Mouse (Mus musculus): ENCODE measurements around the gene Cage1.

The Cage1 gene

DNA sequence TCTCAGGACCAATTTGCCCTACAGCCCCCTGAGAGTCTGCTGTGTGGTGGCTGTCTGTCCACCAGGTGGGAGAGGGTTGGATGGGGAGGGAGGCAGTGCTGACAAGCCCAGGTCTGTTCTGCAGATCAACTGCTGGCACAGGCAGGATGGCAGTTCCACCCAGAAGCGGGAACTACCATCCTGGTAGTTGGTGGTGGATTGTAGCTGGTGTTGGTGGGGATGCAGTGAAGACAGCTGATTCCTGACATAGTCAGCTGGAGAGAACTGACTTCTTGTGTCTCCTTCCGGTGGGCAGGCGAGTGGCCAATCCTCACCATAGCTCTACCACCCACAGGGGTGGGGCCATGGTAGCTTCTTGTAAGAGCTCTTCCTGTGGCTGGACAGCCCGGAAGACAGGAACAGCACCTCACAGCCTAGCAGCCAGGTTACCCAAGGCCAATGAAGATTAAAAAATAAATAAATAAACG is 26.4 kb downstream of the Cage1 start:
- DNase-seq (ENCODE audit: low spot score in 2 of 2), result no peak

DNA sequence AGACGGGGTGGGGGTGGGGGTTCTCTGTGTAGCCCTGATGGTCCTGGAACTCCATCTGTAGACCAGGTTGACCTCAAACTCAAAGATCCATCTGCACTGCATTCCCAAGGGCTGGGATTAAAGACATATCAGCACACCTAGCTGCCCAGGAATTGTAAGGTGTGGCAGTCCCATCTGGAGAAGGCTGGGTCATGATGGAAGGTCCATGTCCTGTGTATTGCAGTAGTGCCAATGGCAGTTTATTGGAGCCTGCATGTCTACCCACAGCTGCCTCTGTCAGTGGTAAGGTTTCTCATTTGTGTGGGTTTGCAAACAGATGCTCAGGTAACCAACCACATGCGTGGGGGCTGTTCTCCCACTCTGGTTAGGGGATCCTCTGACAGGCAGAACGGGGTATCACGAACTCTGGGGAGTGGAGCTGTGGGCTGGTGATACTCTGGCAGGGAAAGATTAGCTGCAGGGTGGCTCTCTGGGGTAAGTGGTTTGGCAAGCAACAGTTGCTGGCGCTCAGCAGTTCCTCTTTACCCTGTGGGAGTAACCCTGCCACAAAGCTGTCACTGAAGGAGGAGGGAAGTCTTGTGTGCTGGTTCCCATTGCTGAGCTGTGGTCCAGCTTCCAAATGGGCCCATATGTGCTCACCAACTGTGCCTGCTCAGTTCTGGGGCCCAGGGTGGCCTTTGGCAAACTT is 27.0 kb downstream of the Cage1 start:
- DNase-seq (ENCODE audit: low spot score in 2 of 2), result no peak

DNA sequence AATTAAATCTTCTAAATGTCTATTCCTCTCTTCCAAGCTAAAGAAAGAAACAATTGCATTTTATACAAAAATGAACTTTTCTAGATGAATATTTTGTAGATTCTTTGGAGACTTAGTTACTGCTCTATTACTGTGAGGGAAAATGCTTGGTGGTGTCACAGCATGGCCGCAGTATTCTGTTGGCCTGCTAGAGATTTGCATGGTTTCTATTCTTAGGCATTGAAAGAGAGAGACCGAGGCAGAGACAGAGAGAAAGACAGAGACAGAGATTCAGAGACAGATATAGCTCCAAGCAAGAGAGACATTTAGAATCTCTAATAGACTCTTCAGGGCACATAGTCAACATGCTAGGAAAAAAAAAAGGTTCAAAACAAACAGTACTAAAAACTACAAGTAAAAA is 28.9 kb downstream of the Cage1 start:
- DNase-seq (ENCODE audit: low spot score in 2 of 2), result no peak

DNA sequence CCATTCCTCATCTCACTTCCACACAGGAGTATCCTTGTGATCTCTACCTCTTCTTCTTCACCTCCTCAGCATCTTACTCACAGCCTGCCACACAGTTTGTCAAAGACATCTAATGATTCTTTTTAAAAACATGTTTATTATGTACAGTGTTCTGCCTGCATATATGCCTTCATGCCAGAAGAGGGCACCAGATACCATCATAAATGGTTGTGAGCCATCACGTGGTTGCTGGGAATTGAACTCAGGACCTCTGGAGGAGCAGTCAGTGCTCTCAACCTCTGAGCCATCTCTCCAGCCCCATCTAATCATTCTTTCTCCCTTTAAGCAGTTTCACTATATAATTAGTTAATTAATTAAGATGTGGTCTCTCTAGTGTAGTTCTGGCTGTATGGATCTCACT is 34.4 kb downstream of the Cage1 start:
- no peak for DNase-seq (ENCODE audit: low spot score in 2 of 2)

DNA sequence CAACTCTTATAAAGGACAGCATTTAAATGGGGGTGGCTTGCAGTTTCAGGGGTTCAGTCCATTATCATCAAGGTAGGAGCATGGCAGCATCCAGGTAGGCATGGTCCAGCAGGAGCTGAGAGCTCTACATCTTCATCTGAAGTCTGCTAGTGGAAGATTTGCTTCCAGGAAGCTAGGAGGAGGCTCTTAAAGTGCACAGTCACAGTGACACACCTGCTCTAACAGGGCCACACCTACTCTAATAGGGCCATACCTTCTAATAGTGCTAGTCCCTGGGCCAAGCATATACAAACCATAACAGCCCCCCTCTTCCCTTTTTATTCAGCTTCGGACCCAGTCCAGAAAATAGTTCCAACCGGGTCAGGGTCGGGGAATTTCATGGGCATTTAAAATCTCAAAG is 37.2 kb downstream of the Cage1 start:
- no peak for DNase-seq (ENCODE audit: low spot score in 2 of 2)

DNA sequence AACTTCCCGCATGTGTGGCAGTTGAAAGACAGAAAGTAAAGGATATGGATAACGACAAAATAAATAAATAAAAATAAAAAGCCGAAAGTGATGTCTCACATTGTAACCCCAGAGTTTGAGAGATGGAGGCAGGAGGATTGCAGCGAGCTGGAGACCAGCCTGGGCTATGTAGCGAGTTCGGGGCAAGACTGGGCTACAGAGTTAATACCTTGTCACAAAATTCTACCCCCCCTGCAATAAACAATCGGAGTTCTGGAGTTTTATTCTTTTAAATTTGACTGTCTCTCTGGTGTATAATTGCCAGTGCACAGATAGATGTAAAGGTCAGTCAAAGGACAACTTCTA is 42.5 kb downstream of the Cage1 start:
- DNase-seq (ENCODE audit: low spot score in 2 of 2), result no peak

DNA sequence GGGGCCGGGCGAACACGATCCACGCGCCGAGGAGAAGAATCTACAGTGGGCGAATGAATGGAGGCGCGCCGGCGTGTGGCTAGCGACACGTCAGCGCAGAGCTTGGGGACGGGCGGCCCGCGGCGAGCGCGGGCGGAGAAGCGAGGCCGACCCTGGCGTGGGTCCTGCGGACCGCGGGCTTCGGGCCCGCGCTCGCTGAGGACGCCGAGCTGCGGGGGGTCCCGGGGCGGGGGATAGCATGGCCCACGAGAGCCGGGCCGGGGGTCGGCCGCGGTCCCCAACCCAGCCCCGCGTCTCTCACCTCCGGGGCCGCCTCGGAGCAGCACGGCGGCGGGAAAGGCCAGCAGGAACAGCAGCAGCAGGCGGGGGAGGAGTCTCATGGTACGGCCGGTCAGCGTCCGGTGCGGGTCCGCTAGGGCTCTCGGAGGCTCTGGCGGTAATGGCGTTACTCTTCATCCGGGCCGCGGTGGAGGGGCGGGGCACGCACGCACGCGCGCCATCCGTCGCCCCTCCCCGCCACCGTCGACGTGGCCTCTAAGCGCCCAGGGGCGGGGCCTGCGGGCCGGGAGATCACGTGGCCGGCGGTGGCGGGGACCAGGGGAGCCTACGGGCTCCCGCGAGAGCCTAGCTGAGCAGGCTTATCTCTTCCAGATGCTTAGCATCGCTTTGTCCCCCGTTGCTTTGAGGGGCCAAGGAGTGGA is 43.0 kb downstream of the Cage1 start, which contains the start of gene Ssr1:
Gene Ssr1 (minus strand): TSS at position 514 of the 701 bp plus-strand sequence.
- peak; percentile 89 to 94 for DNase-seq (ENCODE audit: low spot score in 2 of 2)

DNA sequence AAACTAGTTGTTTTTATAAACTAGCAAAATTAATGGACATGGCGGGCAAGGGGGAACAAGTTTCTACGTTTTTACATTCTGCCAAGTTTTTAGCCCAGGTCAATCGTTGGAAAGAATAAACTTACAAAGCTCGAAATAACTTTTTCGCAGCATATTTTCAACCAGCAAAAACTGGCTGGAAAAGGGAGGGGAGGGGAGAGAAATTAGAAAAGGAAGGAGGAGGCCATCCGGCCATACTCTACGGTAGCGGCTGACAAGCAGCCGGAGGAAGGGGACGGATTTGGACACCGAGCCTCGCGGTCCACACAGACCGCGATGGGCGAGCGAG is 43.5 kb downstream of the Cage1 start:
- DNase-seq (ENCODE audit: low spot score in 2 of 2), result no peak

DNA sequence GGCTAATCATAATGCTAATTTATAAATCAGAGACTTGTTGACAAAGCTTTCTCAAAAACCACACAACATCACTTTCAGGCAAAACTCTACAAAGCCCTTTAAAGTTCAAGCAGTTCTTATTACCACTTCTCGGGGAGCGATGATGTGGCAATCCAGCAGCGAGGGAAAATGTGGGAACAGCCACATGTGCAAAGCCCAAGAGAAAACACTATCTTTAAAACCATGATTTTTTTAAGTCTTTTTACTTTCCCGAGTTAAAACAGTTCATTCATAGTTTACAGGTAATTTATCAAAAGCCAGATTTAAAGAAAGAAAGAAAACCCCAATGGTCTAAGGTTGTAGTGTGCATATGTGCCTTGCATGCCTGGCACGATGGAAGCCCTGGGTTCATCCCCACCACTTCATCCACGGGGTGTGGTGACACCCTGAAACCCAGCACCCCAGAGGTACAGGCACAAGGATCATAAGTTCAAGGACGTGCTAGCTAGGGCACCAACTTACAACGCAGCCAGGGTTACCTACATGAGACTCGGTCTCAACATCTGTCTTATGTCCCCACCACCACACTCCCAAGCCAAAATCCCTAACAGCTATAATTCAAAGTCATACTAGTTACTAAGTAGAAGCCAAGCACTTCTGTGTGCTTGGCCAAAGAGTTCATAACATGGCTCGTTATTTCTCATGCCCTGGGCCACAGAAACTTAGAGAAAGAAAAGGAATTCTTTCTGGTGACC is 44.1 kb downstream of the Cage1 start:
- DNase-seq (ENCODE audit: low spot score in 2 of 2), result no peak

DNA sequence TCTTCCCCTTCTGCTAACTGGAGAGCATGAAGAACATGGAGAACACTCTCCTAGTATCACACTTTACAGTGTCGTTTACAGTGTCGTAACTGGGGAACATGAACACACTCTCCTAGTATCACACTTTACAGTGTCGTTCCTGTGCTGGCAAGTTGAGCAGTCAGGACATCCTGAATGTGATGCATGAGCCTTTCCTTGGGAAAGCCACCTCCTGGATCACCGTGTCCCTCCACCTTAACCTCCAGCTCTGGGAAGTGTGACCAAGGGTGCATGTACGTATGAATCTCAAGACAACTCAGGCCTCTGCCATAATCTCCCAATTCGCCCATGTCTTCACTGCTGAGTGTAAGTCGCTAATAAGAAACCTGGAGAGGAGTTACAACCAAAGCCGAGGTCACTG is 47.2 kb downstream of the Cage1 start:
- no peak for DNase-seq (ENCODE audit: low spot score in 2 of 2)

DNA sequence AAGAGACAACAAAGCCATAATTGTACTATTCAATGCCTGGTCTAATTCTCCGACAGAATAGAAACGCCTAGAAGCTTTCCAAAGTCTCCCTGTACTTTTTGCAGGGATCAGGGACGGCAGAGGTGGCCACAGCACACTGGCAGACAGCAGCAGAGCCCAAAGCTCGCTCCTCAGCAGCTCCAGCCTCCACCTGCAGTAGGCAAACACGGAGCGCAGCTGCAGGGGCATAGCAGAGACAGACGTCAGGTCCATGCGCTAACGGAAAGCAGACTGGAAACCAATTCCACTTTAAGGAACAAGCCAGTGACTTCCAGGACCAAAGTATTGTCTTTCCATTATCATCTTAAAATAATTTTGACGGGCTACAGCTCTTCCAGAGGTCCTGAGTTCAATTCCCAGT is 50.7 kb downstream of the Cage1 start:
- DNase-seq (ENCODE audit: low spot score in 2 of 2), result no peak

DNA sequence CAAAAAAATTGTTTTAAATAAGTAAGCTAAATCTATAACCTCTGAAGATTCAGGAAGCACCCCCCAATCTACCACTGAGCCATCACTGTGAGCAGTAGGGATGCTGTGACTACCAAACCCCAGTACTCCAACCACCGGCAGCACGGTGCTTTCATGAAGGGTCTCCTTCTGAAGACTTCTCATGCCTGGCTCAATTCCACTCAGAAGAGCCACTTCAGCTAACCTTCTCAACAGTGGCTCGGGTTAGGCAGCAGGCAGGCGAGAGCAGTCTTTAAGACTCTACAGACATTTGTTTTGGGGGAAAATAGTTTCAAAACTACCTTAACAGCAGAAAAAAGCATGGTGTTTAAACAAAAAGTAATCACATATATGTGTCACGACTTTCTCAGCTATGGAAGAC is 55.8 kb downstream of the Cage1 start:
- DNase-seq (ENCODE audit: low spot score in 2 of 2), result no peak

DNA sequence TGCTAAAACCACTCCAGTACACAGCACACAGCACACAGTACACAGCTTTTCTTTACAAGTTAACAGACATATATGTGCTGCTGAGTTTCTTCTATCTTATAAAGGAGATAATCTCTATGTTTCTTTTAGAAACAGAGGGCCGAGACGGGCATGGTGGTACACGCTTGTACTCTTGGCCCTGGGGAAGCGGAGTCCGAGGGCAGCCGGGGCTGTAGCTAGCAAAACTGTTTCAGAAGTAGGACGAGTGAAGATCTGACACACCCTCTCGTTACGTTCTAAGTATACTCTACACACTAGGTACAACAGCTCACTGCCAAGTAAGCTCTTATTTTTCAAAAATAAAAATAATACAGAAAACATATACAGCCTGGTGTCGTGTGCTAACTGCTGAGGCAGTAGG is 56.5 kb downstream of the Cage1 start:
- no peak for DNase-seq (ENCODE audit: low spot score in 2 of 2)

DNA sequence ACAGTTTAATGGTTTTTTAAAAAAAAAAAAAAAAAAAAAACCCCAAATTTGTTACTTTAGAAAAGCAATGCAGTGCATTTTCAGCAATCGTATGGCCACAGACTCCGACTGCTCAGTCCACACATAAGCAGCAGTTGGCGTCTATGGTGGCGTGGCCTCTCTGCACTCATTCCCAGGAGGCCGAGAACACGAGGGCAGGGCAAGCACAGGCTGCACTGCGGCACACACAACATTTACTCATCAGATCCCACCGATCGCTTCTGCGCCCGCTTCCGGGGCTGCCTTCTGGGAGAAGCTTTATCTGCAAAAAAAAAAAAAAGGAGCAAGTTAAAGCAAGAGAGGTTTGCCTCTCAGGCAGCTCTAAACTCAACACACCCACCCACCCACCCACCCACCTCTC is 57.4 kb downstream of the Cage1 start:
- DNase-seq (ENCODE audit: low spot score in 2 of 2), result no peak

DNA sequence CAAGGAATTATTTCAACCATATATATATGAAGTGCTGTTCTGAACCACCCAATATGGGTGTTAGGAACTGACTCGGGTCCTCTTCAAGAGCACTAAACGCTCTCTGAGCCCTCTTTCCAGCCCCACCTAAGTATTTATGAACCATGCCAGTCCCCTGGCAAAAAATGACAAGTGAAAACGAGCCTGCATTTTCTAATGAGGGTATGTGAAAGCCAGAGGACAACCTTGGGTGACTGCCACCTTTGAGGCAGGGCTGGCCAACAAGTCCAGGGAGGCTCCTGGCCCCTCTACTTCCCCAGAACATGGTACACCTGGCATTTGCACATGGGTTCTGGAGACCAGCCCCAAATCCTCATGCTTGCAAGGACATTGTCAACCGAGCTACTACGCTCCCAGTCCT is 62.1 kb downstream of the Cage1 start:
- no peak for DNase-seq (ENCODE audit: low spot score in 2 of 2)

DNA sequence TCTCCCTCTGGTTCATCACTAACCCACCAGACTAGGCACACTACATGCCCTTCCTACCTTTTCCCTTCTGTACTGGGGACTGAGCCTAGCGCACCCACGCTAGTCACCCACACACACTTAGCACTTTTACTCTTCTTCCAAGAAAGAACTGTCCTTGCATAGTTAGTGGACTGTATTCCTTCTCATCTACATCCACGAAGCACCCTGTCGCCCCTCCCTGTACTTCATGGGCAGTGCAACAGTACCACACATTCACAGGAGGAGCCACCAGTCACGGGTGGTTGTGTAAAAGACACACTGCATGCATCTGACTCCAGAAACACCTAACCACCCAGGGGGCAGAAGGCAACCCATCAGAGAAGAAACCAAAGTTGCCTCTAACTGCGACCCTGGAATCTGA is 62.8 kb downstream of the Cage1 start:
- DNase-seq (ENCODE audit: low spot score in 2 of 2), result no peak

DNA sequence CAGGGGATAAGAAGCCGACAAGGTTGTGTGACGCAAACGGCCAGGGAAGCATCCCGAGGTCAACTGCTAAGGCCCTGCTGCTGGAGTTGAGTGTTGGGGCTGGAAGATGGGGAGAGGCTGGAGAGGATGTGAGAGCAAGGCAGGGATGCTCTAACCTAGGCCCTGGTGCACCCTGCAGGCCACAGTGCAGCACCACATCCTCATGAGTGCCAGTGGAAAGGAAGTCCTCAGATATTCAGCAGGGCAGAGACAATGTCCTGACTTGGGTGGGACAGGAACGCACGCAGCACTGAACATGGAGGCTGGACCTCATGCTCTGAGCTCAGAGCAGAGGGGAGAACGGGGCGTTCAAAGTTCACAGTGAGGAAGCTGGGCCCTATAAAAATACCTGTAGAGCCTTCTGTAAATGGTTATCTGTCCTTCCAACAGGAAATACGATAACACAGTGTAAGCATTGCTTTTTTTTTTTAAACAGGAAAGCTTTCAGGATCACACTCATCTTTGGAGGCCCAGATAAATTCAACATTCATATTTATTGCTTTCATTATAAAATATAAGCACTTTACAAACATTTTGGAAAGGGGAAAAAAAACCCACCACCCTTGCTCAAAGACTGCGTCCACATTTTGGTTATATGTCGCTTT is 65.9 kb downstream of the Cage1 start:
- DNase-seq (ENCODE audit: low spot score in 2 of 2), result no peak

DNA sequence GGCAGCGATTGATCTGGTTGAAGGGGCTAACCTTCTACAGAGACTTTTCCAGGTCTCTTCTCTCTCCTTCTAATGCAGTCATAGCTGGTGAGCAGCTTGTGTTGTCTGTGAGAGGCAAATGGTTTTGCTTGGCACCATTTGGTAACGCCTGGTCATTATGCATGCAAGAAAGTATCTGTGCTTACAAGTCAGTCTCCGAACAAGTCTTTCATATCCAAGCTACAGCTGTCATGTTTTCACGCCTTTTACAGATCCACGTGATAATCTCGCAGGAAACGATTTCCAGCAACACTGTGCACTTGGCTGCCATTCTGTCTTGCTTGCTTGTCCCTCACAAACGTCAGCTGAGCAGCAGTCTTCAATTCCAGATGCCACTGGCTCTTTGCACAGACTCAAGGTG is 66.9 kb downstream of the Cage1 start:
- no peak for DNase-seq (ENCODE audit: low spot score in 2 of 2)

DNA sequence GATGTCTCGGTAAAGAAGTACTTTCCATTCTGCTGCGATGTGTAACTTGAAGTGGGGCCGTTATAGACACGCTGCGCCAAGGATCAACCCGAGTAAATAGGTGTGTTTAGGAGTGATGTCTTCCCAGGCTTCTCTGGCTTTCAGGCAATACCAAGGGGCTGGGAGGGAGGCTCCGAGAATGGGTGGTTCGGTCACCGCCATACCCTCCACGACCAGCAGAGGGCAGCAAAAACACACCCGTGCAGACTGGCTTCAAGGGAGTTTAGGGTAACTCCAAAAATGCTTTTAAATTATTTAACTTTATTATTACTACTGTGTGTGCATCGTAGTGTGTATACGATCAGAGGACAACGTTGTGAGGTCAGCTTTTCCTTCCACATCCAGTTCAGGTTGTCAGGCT is 67.5 kb downstream of the Cage1 start:
- DNase-seq (ENCODE audit: low spot score in 2 of 2), result peak; percentile 67 to 89

DNA sequence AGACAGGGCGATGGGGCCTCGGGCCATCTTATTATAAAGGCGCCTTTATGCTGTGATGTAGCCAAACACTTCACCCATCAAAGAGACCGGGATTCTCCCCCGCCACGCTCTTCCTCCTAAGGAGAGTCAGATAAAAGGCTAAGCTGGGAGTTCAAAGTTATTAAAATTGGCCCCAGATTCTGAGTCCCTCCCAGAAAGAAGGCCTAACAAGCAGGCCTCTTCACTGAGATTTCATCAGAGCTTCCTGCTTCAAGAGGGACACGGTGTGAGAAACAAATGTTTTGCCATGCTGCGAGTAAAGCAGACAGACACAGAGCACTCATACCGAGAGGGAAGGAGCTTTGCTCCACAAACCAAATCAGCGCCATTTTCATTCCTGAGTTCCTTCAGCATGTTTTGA is 69.3 kb downstream of the Cage1 start:
- no peak for DNase-seq (ENCODE audit: low spot score in 2 of 2)

DNA sequence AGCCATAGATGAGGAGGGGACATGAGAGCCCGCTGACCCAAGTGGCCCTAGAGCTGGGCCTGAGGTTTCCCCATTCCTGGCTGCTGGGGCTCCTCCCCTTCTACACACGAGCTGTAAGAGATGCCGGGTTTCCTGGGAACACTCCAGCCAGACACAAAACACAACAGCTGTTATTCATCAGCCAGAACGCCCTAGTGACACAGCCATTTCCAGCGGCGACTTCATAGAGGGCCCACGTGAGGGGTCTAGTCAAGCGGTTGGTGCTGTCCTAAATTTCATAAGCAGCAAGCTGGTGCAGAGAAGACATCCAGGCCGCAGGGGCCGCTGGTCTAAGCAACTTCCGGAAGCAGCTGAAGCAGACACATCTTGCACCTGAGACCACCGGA is 69.8 kb downstream of the Cage1 start:
- DNase-seq (ENCODE audit: low spot score in 2 of 2), result no peak

DNA sequence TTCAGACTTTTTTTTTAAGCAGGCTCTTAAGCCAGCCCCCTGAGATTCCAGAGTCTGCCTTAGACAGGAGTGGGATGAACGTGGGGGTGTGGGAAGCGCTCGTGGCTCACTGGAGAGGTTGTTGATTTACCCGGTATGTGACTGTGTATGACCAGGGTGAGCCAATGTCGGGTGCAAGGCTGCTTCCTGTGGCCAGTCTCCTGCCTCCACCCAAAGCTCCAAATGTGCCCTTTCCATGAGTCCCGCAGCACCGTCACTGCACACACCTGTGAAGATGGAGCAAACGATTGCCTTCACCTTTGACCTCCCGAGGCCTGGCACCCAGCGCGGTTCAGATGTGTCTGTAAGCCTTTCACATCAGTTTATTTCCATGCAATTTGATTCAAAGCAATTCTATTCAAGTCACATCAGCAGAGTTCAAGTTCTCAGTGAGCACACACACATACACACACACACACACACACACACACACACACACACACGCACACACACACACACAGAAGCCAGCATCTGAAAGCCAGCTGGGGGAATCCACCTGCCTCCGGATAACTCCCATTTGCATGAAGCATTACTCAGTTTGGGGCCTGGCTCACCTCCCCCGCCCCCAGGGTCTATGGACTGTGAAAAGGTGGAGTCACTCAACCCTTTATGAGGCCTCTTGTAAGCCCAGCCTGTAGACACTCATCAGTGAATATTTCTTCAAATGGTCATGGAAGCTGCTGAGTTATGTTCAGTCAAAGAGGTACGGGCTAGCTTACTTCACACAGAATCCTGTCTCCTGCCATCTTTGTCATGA is 70.4 kb downstream of the Cage1 start:
- DNase-seq (ENCODE audit: low spot score in 2 of 2), result no peak

Measured in frontal cortex, postnatal 14 days (tissue).